Mouse (Mus musculus) cortical plate, adult 2 months (tissue): ENCODE results near the gene Ppme1.

Experiments
- CTCF ChIP-seq: fragments of 200-500 bp; IDR thresholded peaks from 2 replicates; pipeline ENCODE4 v1.5.1; 2011; ENCODE audit warnings: mild to moderate bottlenecking, control low read depth, low read length; ENCODE audit not compliant: insufficient read depth; ENCODE audit errors: extremely low read depth
- POLR2A ChIP-seq: fragments of 200-500 bp; IDR thresholded peaks from 2 replicates; pipeline ENCODE4 v1.6.1; 2011; ENCODE audit warnings: mild to moderate bottlenecking, low read length, control low read depth; ENCODE audit not compliant: insufficient read depth; ENCODE audit errors: extremely low read depth

GRCm38 (mm10) chr7:100310290-100310689, 61.8 kb downstream of the Ppme1 start:
- no peak for TF ChIP-seq CTCF
- TF ChIP-seq POLR2A: no peak
